Mouse (Mus musculus): Measurements from ENCODE around the gene Krtap4-8.
"Not testable (repeated sequence)": the region's sequence is repeated elsewhere in the genome, so short reads cannot be mapped to it uniquely, and the experiment has no call there.

The Krtap4-8 gene

GRCm38 (mm10) chr11:99780604-99781003, at the start of gene Krtap4-8:
Gene Krtap4-8 (minus strand): TSS chr11:99780704.
- in situ Hi-C loops (cut with MboI; ENCODE audit: unreplicated experiment in 2 of 2) = no loop called here

DNA sequence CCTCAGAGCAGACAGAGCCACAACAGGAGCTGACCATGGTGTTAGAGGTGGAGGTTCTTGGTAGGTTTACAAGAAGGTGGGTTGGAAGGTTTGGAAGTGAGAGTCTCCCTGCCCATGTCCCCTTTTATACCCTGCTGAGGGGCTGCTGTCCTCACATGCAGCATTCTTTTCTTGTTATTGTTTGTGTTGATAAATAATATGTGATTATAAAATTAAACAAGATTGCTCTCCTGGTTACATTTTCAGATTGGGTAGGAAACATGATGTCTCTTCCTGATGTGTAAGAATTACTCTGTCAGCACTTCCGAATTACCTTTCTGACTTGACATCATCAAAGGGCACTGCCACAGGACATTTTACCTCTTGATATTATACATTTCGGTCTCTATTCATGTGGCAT, 35.1 kb upstream of the Krtap4-8 start, which contains the start of gene Gm11564:
Gene Gm11564 (minus strand): TSS at position 101 of the 400 bp plus-strand sequence.
- in situ Hi-C loops (cut with MboI; ENCODE audit: unreplicated experiment in 2 of 2) = not testable (repeated sequence)

DNA sequence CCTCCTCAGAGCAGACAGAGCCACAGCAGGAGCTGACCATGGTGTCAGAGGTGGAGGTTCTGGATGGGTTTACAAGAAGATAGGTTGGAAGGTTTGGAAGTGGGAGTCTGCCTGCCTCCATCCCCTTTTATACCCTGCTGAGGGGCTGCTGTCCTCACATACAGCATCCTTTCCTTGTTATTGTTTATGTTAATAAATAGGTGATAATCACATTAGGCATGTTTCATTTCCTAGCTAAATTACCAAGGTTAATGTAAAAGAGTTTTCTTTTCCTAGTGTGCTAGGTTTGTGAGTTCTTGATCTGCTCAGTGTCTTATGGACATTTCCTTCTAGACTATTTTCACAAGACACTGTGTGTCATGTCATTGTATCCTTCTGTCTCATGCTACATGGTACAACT, 29.3 kb upstream of the Krtap4-8 start, which contains the start of gene Krtap4-13:
Gene Krtap4-13 (minus strand): TSS at position 101 of the 400 bp plus-strand sequence.
- in situ Hi-C loops (cut with MboI; ENCODE audit: unreplicated experiment in 2 of 2) = not testable (repeated sequence)

DNA sequence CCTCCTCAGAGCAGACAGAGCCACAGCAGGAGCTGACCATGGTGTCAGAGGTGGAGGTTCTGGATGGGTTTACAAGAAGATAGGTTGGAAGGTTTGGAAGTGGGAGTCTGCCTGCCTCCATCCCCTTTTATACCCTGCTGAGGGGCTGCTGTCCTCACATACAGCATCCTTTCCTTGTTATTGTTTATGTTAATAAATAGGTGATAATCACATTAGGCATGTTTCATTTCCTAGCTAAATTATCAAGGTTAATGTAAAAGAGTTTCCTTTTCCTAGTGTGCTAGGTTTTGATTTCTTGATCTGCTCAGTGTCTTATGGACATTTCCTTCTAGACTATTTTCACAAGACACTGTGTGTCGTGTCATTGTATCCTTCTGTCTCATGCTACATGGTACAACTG, 23.8 kb upstream of the Krtap4-8 start, which contains the start of gene Gm11554:
Gene Gm11554 (minus strand): TSS at position 101 of the 400 bp plus-strand sequence.
- in situ Hi-C loops (cut with MboI; ENCODE audit: unreplicated experiment in 2 of 2) = not testable (repeated sequence)

GRCm38 (mm10) chr11:99798832-99799231, 18.3 kb upstream of the Krtap4-8 start, which contains the start of gene Gm11569:
Gene Gm11569 (minus strand): TSS chr11:99798932.
- in situ Hi-C loops (cut with MboI; ENCODE audit: unreplicated experiment in 2 of 2) = not testable (repeated sequence)

GRCm38 (mm10) chr11:99793367-99793766, 12.9 kb upstream of the Krtap4-8 start, which contains the start of gene Gm11596:
Gene Gm11596 (minus strand): TSS chr11:99793467.
- in situ Hi-C loops (cut with MboI; ENCODE audit: unreplicated experiment in 2 of 2) = no loop called here

- in situ Hi-C loops (cut with MboI; ENCODE audit: unreplicated experiment in 2 of 2) = not testable (repeated sequence)
These were observed 4.4 kb upstream of the Krtap4-8 start, which contains the start of gene Krtap4-9 for GRCm38 (mm10) chr11:99784900-99785299. Gene Krtap4-9 (plus strand): TSS chr11:99785200.

DNA sequence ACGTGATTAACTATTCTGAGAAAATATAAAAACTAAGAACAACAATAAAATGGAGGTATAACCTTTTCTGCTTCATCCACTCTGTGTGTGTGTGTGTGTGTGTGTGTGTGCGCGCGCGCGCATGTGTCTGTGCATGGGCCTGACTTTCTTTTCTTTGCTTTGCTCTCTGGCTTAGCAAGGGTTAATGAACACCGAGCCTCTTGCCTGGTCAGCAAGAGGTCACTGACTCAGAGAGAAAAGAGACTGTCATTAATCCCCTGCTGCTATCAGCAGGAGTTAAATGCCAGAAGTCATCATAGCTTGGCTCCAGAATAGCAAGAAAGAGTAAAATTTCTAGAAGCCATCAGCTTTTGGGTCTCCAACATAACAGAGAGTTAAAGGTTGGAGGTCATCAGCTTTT, 2.1 kb downstream of the Krtap4-8 start:
- in situ Hi-C loops (cut with MboI; ENCODE audit: unreplicated experiment in 2 of 2) = no loop called here

DNA sequence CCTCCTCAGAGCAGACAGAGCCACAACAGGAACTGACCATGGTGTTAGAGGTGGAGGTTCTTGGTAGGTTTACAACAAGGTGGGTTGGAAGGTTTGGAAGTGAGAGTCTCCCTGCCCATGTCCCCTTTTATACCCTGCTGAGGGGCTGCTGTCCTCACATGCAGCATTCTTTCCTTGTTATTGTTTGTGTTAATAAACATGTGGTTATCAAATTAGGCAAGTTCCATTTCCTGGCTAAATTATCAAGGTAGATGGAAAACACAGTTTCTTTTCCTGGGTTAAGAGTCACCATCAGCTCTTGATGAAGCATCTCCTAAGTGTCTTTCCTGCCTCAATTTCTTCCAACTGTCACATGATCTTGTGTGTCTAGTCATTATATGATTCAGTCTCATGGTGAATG, 7.7 kb downstream of the Krtap4-8 start, which contains the start of gene Gm11595:
Gene Gm11595 (minus strand): TSS at position 101 of the 400 bp plus-strand sequence.
- in situ Hi-C loops (cut with MboI; ENCODE audit: unreplicated experiment in 2 of 2) = not testable (repeated sequence)

DNA sequence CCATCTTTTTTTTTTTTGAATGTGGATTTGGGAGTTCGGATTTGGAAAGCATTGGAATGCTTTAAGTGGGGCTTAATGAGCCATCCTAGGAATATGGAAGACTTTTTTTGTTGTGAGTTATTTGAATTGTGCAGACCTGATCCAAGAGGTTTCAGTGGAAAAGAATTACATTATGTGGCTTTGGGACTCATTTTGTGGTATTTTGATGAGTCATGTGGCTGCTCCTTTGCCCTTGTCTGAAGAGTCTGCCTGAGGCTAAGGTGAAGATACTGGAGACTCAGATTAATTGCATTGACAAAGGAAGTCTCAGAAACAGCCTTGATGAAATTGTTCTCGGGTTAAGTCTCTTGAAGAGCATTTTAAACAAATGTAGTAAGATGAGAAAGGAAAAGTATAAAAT, 12.1 kb downstream of the Krtap4-8 start:
- in situ Hi-C loops (cut with MboI; ENCODE audit: unreplicated experiment in 2 of 2) = no loop called here

DNA sequence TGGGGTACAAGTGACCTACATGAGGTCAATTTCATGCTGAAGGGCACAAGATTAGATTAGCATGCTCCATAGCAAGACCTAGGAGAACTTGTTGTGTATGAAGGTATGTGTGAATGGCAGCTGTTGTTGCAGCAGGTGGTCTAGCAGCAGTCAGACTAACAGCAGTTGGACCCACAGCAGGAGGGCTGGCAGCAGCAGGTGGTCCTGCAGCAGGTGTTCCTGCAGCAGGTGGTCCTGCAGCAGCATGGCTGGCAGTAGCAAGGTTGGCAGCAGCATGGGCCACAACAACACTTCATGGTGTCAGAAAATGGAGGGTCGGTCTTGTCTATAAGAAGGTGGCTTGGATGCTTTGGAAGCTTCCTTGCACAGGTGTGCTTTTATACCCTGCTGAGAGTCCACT, 21.6 kb downstream of the Krtap4-8 start:
- in situ Hi-C loops (cut with MboI; ENCODE audit: unreplicated experiment in 2 of 2) = no loop called here

- in situ Hi-C loops (cut with MboI; ENCODE audit: unreplicated experiment in 2 of 2) = no loop called here
These were observed 36.5 kb downstream of the Krtap4-8 start for GRCm38 (mm10) chr11:99743985-99744384.

DNA sequence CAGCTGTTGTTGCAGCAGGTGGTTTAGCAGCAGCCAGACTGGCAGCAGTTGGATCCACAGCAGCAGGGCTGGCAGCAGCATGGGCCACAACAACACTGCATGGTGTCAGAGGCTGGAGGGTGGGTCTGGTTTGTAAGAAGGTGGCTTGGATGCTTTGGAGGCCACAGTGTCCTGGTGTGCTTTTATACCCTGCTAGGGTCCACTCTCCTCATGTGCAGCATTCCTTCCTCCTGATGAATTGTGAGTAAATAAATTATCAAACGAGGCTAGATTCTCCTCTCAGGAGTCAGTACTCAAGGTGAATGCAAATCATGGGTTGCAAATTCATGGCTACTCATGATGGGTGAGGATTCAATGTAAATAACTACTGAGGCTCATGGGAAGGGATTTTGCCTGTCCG, 46.3 kb downstream of the Krtap4-8 start, which contains the start of gene Gm14180:
Gene Gm14180 (minus strand): TSS at position 101 of the 400 bp plus-strand sequence.
- in situ Hi-C loops (cut with MboI; ENCODE audit: unreplicated experiment in 2 of 2) = no loop called here

Measured in v-Abl transformed pro-B cells (cell line).